ENCODE assay signal across 17 mouse cellular contexts in the genomic region with DNA sequence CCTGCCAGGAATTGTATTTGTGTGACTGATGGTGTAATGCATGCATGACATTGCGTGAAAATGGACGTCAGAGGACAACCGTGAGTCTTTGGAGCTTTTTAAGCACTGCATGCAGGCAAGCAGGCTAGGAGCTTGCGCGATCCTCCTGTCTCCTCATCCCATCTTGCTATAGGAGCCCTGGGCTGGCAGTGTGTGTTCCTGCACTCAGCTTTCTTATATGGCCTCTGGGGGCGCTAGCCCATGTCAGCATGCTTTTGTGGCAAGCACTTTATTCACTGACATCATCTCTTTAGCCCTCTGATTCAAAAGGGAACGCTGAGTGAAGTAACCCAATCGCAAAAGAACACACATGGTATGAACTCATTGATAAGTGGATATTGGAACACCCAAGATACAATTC.
DNase-seq lines count a peak whose midpoint lies in the region; ATAC-seq and TF ChIP-seq lines count a peak whose summit lies in the region.
"Had no signal": no experiment of that assay in that cellular context is flagged by ENCODE, and none has a peak within 500 bp of the region (broad histone marks: within the 10 kb centered on the region; RNA-seq: fewer than 3 reads in every experiment).

No protein-coding gene starts in this region.

- no peak for TF ChIP-seq POLR2A in heart, adult 2 months (IDR thresholded peaks at IDR 0.05; ENCODE audit: insufficient read depth, low read depth, low read length)

- ATAC-seq in liver, postnatal 0 days: no peak
- ATAC-seq in liver, embryonic 11.5 days (replicated peaks; ENCODE audit: low FRiP score): no peak

- no peak for DNase-seq in heart, adult 2 months
- no peak for DNase-seq in heart, adult 11 months
- no peak for DNase-seq in liver, postnatal 0 days
- DNase-seq in liver, embryonic 11.5 days (ENCODE audit: low spot score): no peak
- DNase-seq in ES-CJ7 (ENCODE audit: low read depth, low spot score): peak; percentile 82
- peak; percentile 41 for DNase-seq in embryonic facial prominence, embryonic 10.5 days (ENCODE audit: low spot score)
- no peak for DNase-seq in testis, postnatal 14 days (ENCODE audit: low spot score)
- DNase-seq in heart, embryonic 10.5 days (ENCODE audit: low spot score): no peak
- DNase-seq: adrenal gland, postnatal 36 days; cerebellum, adult 11-12 months; gastrocnemius, postnatal 10 days; kidney, postnatal 10 days; right cerebral cortex, postnatal 25 days; thymus, postnatal 14 days had no signal

- no peak overlapping the region for H3K27ac ChIP-seq in heart, adult 2 months
- no peak overlapping the region for H3K27ac ChIP-seq in liver, postnatal 0 days (ENCODE audit: low read depth)
- H3K27ac ChIP-seq in liver, embryonic 11.5 days (ENCODE audit: low read depth, low read length): no peak overlapping the region
- H3K27ac ChIP-seq in embryonic facial prominence, embryonic 10.5 days (replicated peaks): no peak overlapping the region
- no peak overlapping the region for H3K27ac ChIP-seq in heart, embryonic 10.5 days
- H3K27ac ChIP-seq: forebrain, embryonic 12.5 days; heart, embryonic 13.5 days; limb, embryonic 12.5 days had no signal

- H3K9me3 ChIP-seq in liver, postnatal 0 days (ENCODE audit: low read length): no peaks in the 10 kb centered on the region
- no peaks in the 10 kb centered on the region for H3K9me3 ChIP-seq in liver, embryonic 11.5 days (ENCODE audit: control insufficient read depth, low read length)
- H3K9me3 ChIP-seq in embryonic facial prominence, embryonic 10.5 days: no peaks in the 10 kb centered on the region
- H3K9me3 ChIP-seq in heart, embryonic 10.5 days: no peaks in the 10 kb centered on the region
- H3K9me3 ChIP-seq: forebrain, embryonic 12.5 days; heart, embryonic 13.5 days; limb, embryonic 12.5 days had no signal

- H3K4me2 ChIP-seq in liver, postnatal 0 days (ENCODE audit: low read depth, low read length): no peak overlapping the region
- no peak overlapping the region for H3K4me2 ChIP-seq in liver, embryonic 11.5 days
- H3K4me2 ChIP-seq: forebrain, embryonic 12.5 days; heart, embryonic 13.5 days; limb, embryonic 12.5 days had no signal

- peaks cover 6% of the 10 kb centered on the region; the same call in 1 of the 2 replicates for H3K36me3 ChIP-seq in heart, adult 2 months (ENCODE audit: control insufficient read depth, insufficient read depth, low read length)
- no peaks in the 10 kb centered on the region for H3K36me3 ChIP-seq in liver, postnatal 0 days (replicated peaks; ENCODE audit: insufficient read depth, low read length)
- no peaks in the 10 kb centered on the region for H3K36me3 ChIP-seq in liver, embryonic 11.5 days (ENCODE audit: control insufficient read depth, insufficient read depth, low read length)
- no peaks in the 10 kb centered on the region for H3K36me3 ChIP-seq in embryonic facial prominence, embryonic 10.5 days (replicated peaks)
- H3K36me3 ChIP-seq in heart, embryonic 10.5 days: no peaks in the 10 kb centered on the region
- H3K36me3 ChIP-seq: forebrain, embryonic 12.5 days; heart, embryonic 13.5 days; limb, embryonic 12.5 days had no signal

- H3K79me2 ChIP-seq in heart, adult 2 months (replicated peaks; ENCODE audit: control insufficient read depth, insufficient read depth, low read length): no peaks in the 10 kb centered on the region; the same call in 1 of the 2 replicates

- TF ChIP-seq EP300 in heart, adult 2 months (IDR thresholded peaks at IDR 0.05; ENCODE audit: insufficient read depth, low read depth, low read length): no peak
- TF ChIP-seq EP300 in liver, postnatal 0 days (IDR thresholded peaks at IDR 0.05; ENCODE audit: low read depth): no peak

- no peak overlapping the region for H3K4me3 ChIP-seq in heart, adult 2 months
- no peak overlapping the region for H3K4me3 ChIP-seq in liver, postnatal 0 days (ENCODE audit: low read depth, low read length)
- H3K4me3 ChIP-seq in liver, embryonic 11.5 days (ENCODE audit: low read depth, low read length): no peak overlapping the region
- no peak overlapping the region for H3K4me3 ChIP-seq in embryonic facial prominence, embryonic 10.5 days
- H3K4me3 ChIP-seq in heart, embryonic 10.5 days: no peak overlapping the region
- H3K4me3 ChIP-seq: forebrain, embryonic 12.5 days; heart, embryonic 13.5 days; limb, embryonic 12.5 days had no signal

- peak; percentile 39 for TF ChIP-seq CTCF in heart, adult 2 months (IDR thresholded peaks at IDR 0.05)
- peak; percentile 44 for TF ChIP-seq CTCF in liver, postnatal 0 days (IDR thresholded peaks at IDR 0.05; ENCODE audit: low read depth)

- no peaks in the 10 kb centered on the region for H3K27me3 ChIP-seq in heart, adult 2 months (ENCODE audit: control insufficient read depth, insufficient read depth, low read length)
- H3K27me3 ChIP-seq in liver, postnatal 0 days (ENCODE audit: insufficient read depth, low read length): no peaks in the 10 kb centered on the region
- H3K27me3 ChIP-seq in liver, embryonic 11.5 days (replicated peaks; ENCODE audit: control insufficient read depth, insufficient read depth, low read length): no peaks in the 10 kb centered on the region
- no peaks in the 10 kb centered on the region for H3K27me3 ChIP-seq in embryonic facial prominence, embryonic 10.5 days (replicated peaks; ENCODE audit: low read depth, poor library complexity, severe bottlenecking)
- H3K27me3 ChIP-seq in heart, embryonic 10.5 days (ENCODE audit: insufficient read depth, poor library complexity, severe bottlenecking): no peaks in the 10 kb centered on the region
- H3K27me3 ChIP-seq: forebrain, embryonic 12.5 days; heart, embryonic 13.5 days; limb, embryonic 12.5 days had no signal

- intact Hi-C loops in heart, adult 2 months (cut with DNase I): no loop called here

- WGBS in heart, adult 2 months: 81% methylated on average over 8 of the region's 8 CpGs
- 68% methylated on average over 8 of the region's 8 CpGs for WGBS in liver, postnatal 0 days (ENCODE audit: insufficient replicate concordance)
- WGBS in liver, embryonic 11.5 days: 68% methylated on average over 8 of the region's 8 CpGs
- WGBS in embryonic facial prominence, embryonic 10.5 days: 74% methylated on average over 8 of the region's 8 CpGs
- 67% methylated on average over 8 of the region's 8 CpGs for WGBS in heart, embryonic 10.5 days

- peaks cover 7% of the 10 kb centered on the region for H3K4me1 ChIP-seq in heart, adult 2 months (ENCODE audit: control insufficient read depth, insufficient read depth, low read length)
- H3K4me1 ChIP-seq in liver, postnatal 0 days (ENCODE audit: insufficient read depth): no peaks in the 10 kb centered on the region
- no peaks in the 10 kb centered on the region for H3K4me1 ChIP-seq in liver, embryonic 11.5 days (replicated peaks; ENCODE audit: control insufficient read depth, insufficient read depth, low read length)
- H3K4me1 ChIP-seq in embryonic facial prominence, embryonic 10.5 days: peaks cover 57% of the 10 kb centered on the region
- H3K4me1 ChIP-seq in heart, embryonic 10.5 days: peaks cover 19% of the 10 kb centered on the region

- no peak overlapping the region for H3K9ac ChIP-seq in heart, adult 2 months (ENCODE audit: low read depth, low read length)
- H3K9ac ChIP-seq in liver, postnatal 0 days (replicated peaks): no peak overlapping the region
- no peak overlapping the region for H3K9ac ChIP-seq in liver, embryonic 11.5 days (ENCODE audit: low read depth, low read length)
- H3K9ac ChIP-seq: forebrain, embryonic 12.5 days; heart, embryonic 13.5 days; limb, embryonic 12.5 days had no signal

Comparison
In these comparisons a context has a peak if more than half of its experiments do, and no peak if none do; other contexts are left out.
1. DNase-seq: peak in ES-CJ7 (single experiment) and embryonic facial prominence, embryonic 10.5 days (single experiment); none in heart, adult 2 months (0 of 2), heart, adult 11 months (single experiment), liver, postnatal 0 days (single experiment), liver, embryonic 11.5 days (single experiment), testis, postnatal 14 days (single experiment) and heart, embryonic 10.5 days (single experiment).